Mouse (Mus musculus): ENCODE results near the gene Cdkn1c.

The Cdkn1c gene

GRCm38 (mm10) chr7:143460874-143461273 lies at the start of gene Cdkn1c:
Gene Cdkn1c (minus strand): TSS chr7:143461050.
- in situ Hi-C loops (cut with MboI; ENCODE audit: low pct_unique_long_range_greater_than_20kb in 1 of 2, low sequenced_read_pairs in 2 of 2, unreplicated experiment in 1 of 2) = no loop called here

GRCm38 (mm10) chr7:143509566-143509965 lies 48.7 kb upstream of the Cdkn1c start:
- in situ Hi-C loops (cut with MboI; ENCODE audit: low pct_unique_long_range_greater_than_20kb in 1 of 2, low sequenced_read_pairs in 2 of 2, unreplicated experiment in 1 of 2) = no loop called here

- in situ Hi-C loops (cut with MboI; ENCODE audit: low pct_unique_long_range_greater_than_20kb in 1 of 2, low sequenced_read_pairs in 2 of 2, unreplicated experiment in 1 of 2) = no loop called here
These were observed 45.8 kb upstream of the Cdkn1c start for GRCm38 (mm10) chr7:143506675-143507074.

GRCm38 (mm10) chr7:143506271-143506670 lies 45.4 kb upstream of the Cdkn1c start:
- in situ Hi-C loops (cut with MboI; ENCODE audit: low pct_unique_long_range_greater_than_20kb in 1 of 2, low sequenced_read_pairs in 2 of 2, unreplicated experiment in 1 of 2) = no loop called here

- in situ Hi-C loops (cut with MboI; ENCODE audit: low pct_unique_long_range_greater_than_20kb in 1 of 2, low sequenced_read_pairs in 2 of 2, unreplicated experiment in 1 of 2) = no loop called here
These were observed 45.0 kb upstream of the Cdkn1c start for GRCm38 (mm10) chr7:143505823-143506222.

GRCm38 (mm10) chr7:143505411-143505810 lies 44.6 kb upstream of the Cdkn1c start:
- in situ Hi-C loops (cut with MboI; ENCODE audit: low pct_unique_long_range_greater_than_20kb in 1 of 2, low sequenced_read_pairs in 2 of 2, unreplicated experiment in 1 of 2) = no loop called here

GRCm38 (mm10) chr7:143503926-143504325 lies 43.1 kb upstream of the Cdkn1c start:
- in situ Hi-C loops (cut with MboI; ENCODE audit: low pct_unique_long_range_greater_than_20kb in 1 of 2, low sequenced_read_pairs in 2 of 2, unreplicated experiment in 1 of 2) = no loop called here

GRCm38 (mm10) chr7:143502418-143503200 lies 41.8 kb upstream of the Cdkn1c start, which contains the start of gene Phlda2:
Gene Phlda2 (minus strand): TSS chr7:143503150.
- in situ Hi-C loops (cut with MboI; ENCODE audit: low pct_unique_long_range_greater_than_20kb in 1 of 2, low sequenced_read_pairs in 2 of 2, unreplicated experiment in 1 of 2) = no loop called here

GRCm38 (mm10) chr7:143501643-143502417 lies 41.0 kb upstream of the Cdkn1c start:
- in situ Hi-C loops (cut with MboI; ENCODE audit: low pct_unique_long_range_greater_than_20kb in 1 of 2, low sequenced_read_pairs in 2 of 2, unreplicated experiment in 1 of 2) = no loop called here

GRCm38 (mm10) chr7:143500912-143501311 lies 40.1 kb upstream of the Cdkn1c start:
- in situ Hi-C loops (cut with MboI; ENCODE audit: low pct_unique_long_range_greater_than_20kb in 1 of 2, low sequenced_read_pairs in 2 of 2, unreplicated experiment in 1 of 2) = no loop called here

GRCm38 (mm10) chr7:143498584-143498983 lies 37.7 kb upstream of the Cdkn1c start:
- in situ Hi-C loops (cut with MboI; ENCODE audit: low pct_unique_long_range_greater_than_20kb in 1 of 2, low sequenced_read_pairs in 2 of 2, unreplicated experiment in 1 of 2) = no loop called here

GRCm38 (mm10) chr7:143495104-143495961 lies 34.5 kb upstream of the Cdkn1c start:
- in situ Hi-C loops (cut with MboI; ENCODE audit: low pct_unique_long_range_greater_than_20kb in 1 of 2, low sequenced_read_pairs in 2 of 2, unreplicated experiment in 1 of 2) = no loop called here

GRCm38 (mm10) chr7:143493616-143494126 lies 32.8 kb upstream of the Cdkn1c start:
- in situ Hi-C loops (cut with MboI; ENCODE audit: low pct_unique_long_range_greater_than_20kb in 1 of 2, low sequenced_read_pairs in 2 of 2, unreplicated experiment in 1 of 2) = no loop called here

GRCm38 (mm10) chr7:143489735-143490134 lies 28.9 kb upstream of the Cdkn1c start:
- in situ Hi-C loops (cut with MboI; ENCODE audit: low pct_unique_long_range_greater_than_20kb in 1 of 2, low sequenced_read_pairs in 2 of 2, unreplicated experiment in 1 of 2) = no loop called here

GRCm38 (mm10) chr7:143482541-143482940 lies 21.7 kb upstream of the Cdkn1c start:
- in situ Hi-C loops (cut with MboI; ENCODE audit: low pct_unique_long_range_greater_than_20kb in 1 of 2, low sequenced_read_pairs in 2 of 2, unreplicated experiment in 1 of 2) = no loop called here

- in situ Hi-C loops (cut with MboI; ENCODE audit: low pct_unique_long_range_greater_than_20kb in 1 of 2, low sequenced_read_pairs in 2 of 2, unreplicated experiment in 1 of 2) = no loop called here
These were observed 21.0 kb upstream of the Cdkn1c start for GRCm38 (mm10) chr7:143481806-143482387.

- in situ Hi-C loops (cut with MboI; ENCODE audit: low pct_unique_long_range_greater_than_20kb in 1 of 2, low sequenced_read_pairs in 2 of 2, unreplicated experiment in 1 of 2) = no loop called here
These were observed 19.6 kb upstream of the Cdkn1c start for GRCm38 (mm10) chr7:143480498-143480897.

- in situ Hi-C loops (cut with MboI; ENCODE audit: low pct_unique_long_range_greater_than_20kb in 1 of 2, low sequenced_read_pairs in 2 of 2, unreplicated experiment in 1 of 2) = no loop called here
These were observed 16.9 kb upstream of the Cdkn1c start for GRCm38 (mm10) chr7:143477800-143478199.

Measured in mouse embryonic stem cell (cell line).